Mouse (Mus musculus) limb, embryonic 11.5 days (tissue): Measurements from ENCODE around the gene Amacr. TPM values are rescaled to one million over a fixed set of nuclear protein-coding genes. Genes with fewer than 3 reads are reported as not detected.
"Not testable (repeated sequence)": the region's sequence is repeated elsewhere in the genome, so short reads cannot be mapped to it uniquely, and the experiment has no call there.

ENCODE experiments used
- ATAC-seq: fragments of 200-750 bp; cut with Nextera tagmentation; 2 replicates; pipeline ENCODE4 v1.8.0; 2017; ENCODE audit warnings: low read depth; ENCODE audit not compliant: insufficient number of reproducible peaks, low FRiP score, low TSS enrichment
- DNase-seq: peaks from one replicate; pipeline ENCODE4 v3.0.0-alpha.2; 2015; ENCODE audit warnings: low spot score
- H3K27ac ChIP-seq: fragments of 300-500 bp; sonication (generic); replicated peaks from 2 replicates; pipeline ENCODE4 v1.5.1; 2014; ENCODE audit warnings: low read depth, mild to moderate bottlenecking, low read length
- H3K27me3 ChIP-seq: fragments of 300-500 bp; sonication (generic); 2 replicates; pipeline ENCODE4 v1.6.1; 2014; ENCODE audit warnings: mild to moderate bottlenecking, low read length, mixed read lengths; ENCODE audit not compliant: control insufficient read depth, insufficient read depth
- H3K36me3 ChIP-seq: fragments of 300-500 bp; sonication (generic); 2 replicates; pipeline ENCODE4 v1.6.1; 2014; ENCODE audit warnings: mild to moderate bottlenecking, low read length, moderate library complexity, mixed read lengths; ENCODE audit not compliant: control insufficient read depth, insufficient read depth
- H3K4me1 ChIP-seq: fragments of 300-500 bp; sonication (generic); 2 replicates; pipeline ENCODE4 v1.6.1; 2014; ENCODE audit warnings: low read length, mixed read lengths; ENCODE audit not compliant: control insufficient read depth, insufficient read depth
- H3K4me2 ChIP-seq: fragments of 300-500 bp; sonication (generic); 2 replicates; pipeline ENCODE4 v1.6.1; 2014; ENCODE audit warnings: low read depth, mild to moderate bottlenecking, moderate library complexity; ENCODE audit not compliant: severe bottlenecking
- H3K4me3 ChIP-seq: fragments of 300-500 bp; sonication (generic); 2 replicates; pipeline ENCODE4 v1.5.1; 2014; ENCODE audit warnings: low read depth, low read length
- H3K9ac ChIP-seq: fragments of 300-500 bp; sonication (generic); 2 replicates; pipeline ENCODE4 v1.6.1; 2014; ENCODE audit warnings: mild to moderate bottlenecking, low read length
- H3K9me3 ChIP-seq: fragments of 300-500 bp; sonication (generic); 2 replicates; pipeline ENCODE4 v1.6.1; 2016; ENCODE audit warnings: low read length; ENCODE audit not compliant: control insufficient read depth
- WGBS: fragments of 180-500 bp; shearing (Covaris S2); extraction: QIAGEN DNeasy Blood & Tissue Kit; methylation state at CpG from one replicate; pipeline ENCODE4 v1.1.7; 2014; 5-methylcytosine and 5-hydroxymethylcytosine counted together
- polyA plus RNA-seq: library from polyadenylated mRNA; unstranded; fragments of >200 nt; fragmentation: Nextera tagmentation; extraction: Ambion mirVana; gene quantifications from 2 replicates; pipeline ENCODE4 v1.2.1, GENCODE M21; 2014

Gene Amacr
- polyA plus RNA-seq, 1 experiment from 2014 or later = 16.8 TPM

DNA sequence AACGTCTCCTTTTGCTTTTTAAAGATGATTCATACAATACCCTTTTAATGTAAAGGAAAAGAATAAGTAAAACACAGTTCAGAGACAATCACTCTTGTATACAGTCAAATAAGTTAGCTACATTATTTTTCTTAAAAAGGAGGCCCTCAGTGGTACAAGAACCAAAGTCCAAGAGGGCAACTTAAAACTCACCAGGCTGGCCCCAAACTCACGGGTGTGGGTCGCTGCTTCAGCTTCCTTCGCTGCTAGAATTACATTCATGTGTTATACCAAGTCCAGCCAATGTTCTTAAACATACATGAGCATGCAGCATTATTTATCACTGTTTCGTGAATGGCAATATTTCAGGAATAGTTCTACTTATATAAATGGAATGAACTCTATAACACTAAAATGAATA, 10.8 kb upstream of the Amacr start:
- no peaks in the 10 kb centered on the region for H3K9me3 ChIP-seq
- no peak overlapping the region for H3K4me3 ChIP-seq
- no peak overlapping the region for H3K9ac ChIP-seq
- H3K27ac ChIP-seq = no peak overlapping the region
- no peak for ATAC-seq
- WGBS = 90% methylated on average over 5 of the region's 5 CpGs
- DNase-seq = no peak
- H3K36me3 ChIP-seq = no peaks in the 10 kb centered on the region
- no peak overlapping the region for H3K4me2 ChIP-seq
- no peaks in the 10 kb centered on the region for H3K4me1 ChIP-seq
- no peaks in the 10 kb centered on the region for H3K27me3 ChIP-seq

DNA sequence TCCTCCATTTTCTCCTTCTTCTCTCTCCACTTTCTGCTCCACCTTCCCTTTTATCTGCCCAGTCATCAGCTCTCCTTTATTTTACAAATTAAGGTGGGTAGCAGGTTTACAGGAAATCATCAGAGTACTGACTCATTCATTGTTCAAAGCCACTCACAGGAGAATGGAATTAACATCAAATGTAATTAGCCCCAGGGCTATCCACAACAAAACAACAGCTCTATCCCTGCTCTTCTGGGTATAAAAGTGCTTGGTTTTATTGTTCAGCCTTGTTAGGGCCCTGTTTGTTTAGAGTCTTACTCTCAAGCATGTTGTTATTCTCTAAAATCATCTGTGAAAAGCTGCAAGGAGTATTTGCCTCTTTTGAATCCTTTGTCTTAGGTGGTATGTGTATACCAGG, 4.4 kb upstream of the Amacr start:
- Histone ChIP-seq H3K27me3 (no peaks in the 10 kb centered on the region), H3K27ac (no peak overlapping the region), H3K9me3 (no peaks in the 10 kb centered on the region), H3K4me1 (no peaks in the 10 kb centered on the region), H3K4me2 (no peak overlapping the region), H3K9ac (no peak overlapping the region), H3K4me3 (no peak overlapping the region), H3K36me3 (no peaks in the 10 kb centered on the region)
- no peak for ATAC-seq
- no peak for DNase-seq

GRCm38 (mm10) chr15:10980712-10981111, 844 bp upstream of the Amacr start:
- no peaks in the 10 kb centered on the region for H3K27me3 ChIP-seq
- no peaks in the 10 kb centered on the region for H3K36me3 ChIP-seq
- peak overlapping the region; percentile 68 for H3K4me2 ChIP-seq
- no peak overlapping the region for H3K27ac ChIP-seq
- no peak for DNase-seq
- H3K4me3 ChIP-seq = no peak overlapping the region
- H3K9me3 ChIP-seq = no peaks in the 10 kb centered on the region
- 74% methylated on average over 2 of the region's 2 CpGs for WGBS
- H3K9ac ChIP-seq = no peak overlapping the region
- ATAC-seq = no peak
- H3K4me1 ChIP-seq = no peaks in the 10 kb centered on the region; the same call in 1 of the 2 replicates

GRCm38 (mm10) chr15:10982064-10982435, 494 bp downstream of the Amacr start:
- no peak for DNase-seq
- Histone ChIP-seq H3K36me3 (no peaks in the 10 kb centered on the region), H3K9me3 (no peaks in the 10 kb centered on the region), H3K4me1 (no peaks in the 10 kb centered on the region; the same call in 1 of the 2 replicates), H3K27ac (0 out of 2 replicates have a peak overlapping the region, but pooled peaks have one; percentile 49), H3K4me2 (peak overlapping the region; percentile 68), H3K27me3 (no peaks in the 10 kb centered on the region), H3K9ac (peak overlapping the region; percentile 66), H3K4me3 (peak overlapping the region; percentile 64)
- WGBS = 8% methylated on average over 6 of the region's 6 CpGs
- ATAC-seq = peak; percentile 42; the same call in 1 of the 2 replicates

DNA sequence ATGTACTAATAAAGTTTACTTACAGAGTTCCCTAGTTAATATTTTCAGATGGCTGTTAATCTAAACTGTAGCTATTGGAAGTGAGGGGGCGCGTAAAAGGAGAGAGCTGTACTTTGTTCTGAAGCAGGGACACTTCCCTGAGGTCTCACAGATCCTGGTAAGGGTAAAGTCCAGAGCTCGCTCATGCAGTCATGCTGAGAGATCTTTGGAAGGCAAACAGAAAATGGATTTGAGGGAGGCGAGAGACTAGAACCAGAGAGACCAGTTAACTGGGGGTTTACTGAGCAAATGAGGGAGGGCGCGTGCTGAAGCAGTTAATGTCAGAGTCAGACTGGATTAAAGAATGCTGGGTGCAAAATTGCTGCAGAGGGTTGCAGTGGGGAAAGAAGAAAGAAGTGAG, 4.2 kb downstream of the Amacr start:
- no peak for ATAC-seq
- Histone ChIP-seq H3K4me2 (no peak overlapping the region), H3K4me3 (no peak overlapping the region), H3K27me3 (no peaks in the 10 kb centered on the region), H3K9me3 (no peaks in the 10 kb centered on the region), H3K9ac (no peak overlapping the region), H3K4me1 (no peaks in the 10 kb centered on the region; the same call in 1 of the 2 replicates), H3K36me3 (no peaks in the 10 kb centered on the region), H3K27ac (no peak overlapping the region)
- no peak for DNase-seq
- 78% methylated on average over 6 of the region's 6 CpGs for WGBS

- not testable (repeated sequence) for DNase-seq, H3K9ac ChIP-seq, H3K4me2 ChIP-seq, H3K27ac ChIP-seq, ATAC-seq, H3K4me3 ChIP-seq, H3K9me3 ChIP-seq, H3K36me3 ChIP-seq, H3K4me1 ChIP-seq, H3K27me3 ChIP-seq
- WGBS = 80% methylated on average over 2 of the region's 2 CpGs
Observed at GRCm38 (mm10) chr15:10986477-10986876, 4.9 kb downstream of the Amacr start.

DNA sequence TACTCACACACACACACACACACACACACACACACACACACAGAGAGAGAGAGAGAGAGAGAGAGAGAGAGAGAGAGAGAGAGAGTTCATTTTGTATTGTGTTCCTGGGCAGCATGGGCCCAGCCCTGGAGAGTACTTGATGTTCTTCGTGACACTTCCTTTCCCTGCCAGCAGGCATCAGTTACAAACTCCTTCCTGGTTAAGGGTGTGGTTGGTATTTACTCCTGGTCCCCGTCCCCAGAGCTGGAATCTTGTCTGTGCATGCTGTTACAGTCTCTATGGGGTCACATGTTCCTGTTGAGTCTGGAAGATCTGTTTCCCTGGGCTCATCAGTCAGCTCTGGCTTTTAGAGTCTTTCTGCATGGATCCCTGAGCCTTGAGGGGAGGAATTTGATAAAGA, 8.9 kb downstream of the Amacr start:
- WGBS = 66% methylated on average over 2 of the region's 2 CpGs
- ATAC-seq (no peak), DNase-seq (no peak)

DNA sequence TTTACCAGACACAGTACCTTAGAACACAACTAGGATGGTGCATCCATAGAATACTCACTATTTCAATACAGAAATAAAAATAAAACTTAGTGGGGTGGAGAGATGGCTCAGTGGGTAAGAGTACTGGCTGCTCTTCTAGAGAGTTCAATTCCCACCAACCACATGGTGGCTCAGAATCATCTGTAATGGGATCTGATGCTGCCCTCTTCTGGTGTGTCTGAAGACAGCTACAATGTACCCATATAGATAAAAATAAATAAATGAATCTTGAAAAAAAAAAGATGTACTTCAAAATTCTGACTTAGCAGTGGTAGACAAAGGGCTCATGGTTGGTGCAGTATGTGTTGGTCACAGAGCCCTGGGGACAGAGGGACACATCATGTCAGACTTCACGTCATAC, 10.0 kb downstream of the Amacr start:
- WGBS = 90% methylated on average over 1 of the region's 1 CpGs
- ATAC-seq (no peak), DNase-seq (no peak)
- no peaks in the 10 kb centered on the region for H3K9me3 ChIP-seq
- no peak overlapping the region for H3K4me2 ChIP-seq
- no peak overlapping the region for H3K4me3 ChIP-seq
- H3K36me3 ChIP-seq = no peaks in the 10 kb centered on the region
- no peak overlapping the region for H3K27ac ChIP-seq
- no peaks in the 10 kb centered on the region for H3K4me1 ChIP-seq
- no peak overlapping the region for H3K9ac ChIP-seq
- no peaks in the 10 kb centered on the region for H3K27me3 ChIP-seq

More for the DNA sequence above, 8.9 kb downstream of the Amacr start:
- H3K9me3 ChIP-seq = no peaks in the 10 kb centered on the region
- H3K4me1 ChIP-seq = no peaks in the 10 kb centered on the region
- no peaks in the 10 kb centered on the region for H3K36me3 ChIP-seq
- H3K4me2 ChIP-seq = no peak overlapping the region
- H3K27me3 ChIP-seq = no peaks in the 10 kb centered on the region
- no peak overlapping the region for H3K4me3 ChIP-seq
- no peak overlapping the region for H3K27ac ChIP-seq
- H3K9ac ChIP-seq = no peak overlapping the region

- DNase-seq (no peak), ATAC-seq (no peak)
- Histone ChIP-seq H3K4me2 (no peak overlapping the region), H3K9ac (no peak overlapping the region), H3K4me1 (no peaks in the 10 kb centered on the region), H3K36me3 (no peaks in the 10 kb centered on the region), H3K4me3 (no peak overlapping the region), H3K27me3 (no peaks in the 10 kb centered on the region), H3K9me3 (no peaks in the 10 kb centered on the region), H3K27ac (no peak overlapping the region)
- WGBS = 58% methylated on average over 5 of the region's 5 CpGs
Observed at GRCm38 (mm10) chr15:10999832-11000231, 18.3 kb downstream of the Amacr start.
